Mouse (Mus musculus): ENCODE data around the gene Fgfr2.

Gene Fgfr2

DNA sequence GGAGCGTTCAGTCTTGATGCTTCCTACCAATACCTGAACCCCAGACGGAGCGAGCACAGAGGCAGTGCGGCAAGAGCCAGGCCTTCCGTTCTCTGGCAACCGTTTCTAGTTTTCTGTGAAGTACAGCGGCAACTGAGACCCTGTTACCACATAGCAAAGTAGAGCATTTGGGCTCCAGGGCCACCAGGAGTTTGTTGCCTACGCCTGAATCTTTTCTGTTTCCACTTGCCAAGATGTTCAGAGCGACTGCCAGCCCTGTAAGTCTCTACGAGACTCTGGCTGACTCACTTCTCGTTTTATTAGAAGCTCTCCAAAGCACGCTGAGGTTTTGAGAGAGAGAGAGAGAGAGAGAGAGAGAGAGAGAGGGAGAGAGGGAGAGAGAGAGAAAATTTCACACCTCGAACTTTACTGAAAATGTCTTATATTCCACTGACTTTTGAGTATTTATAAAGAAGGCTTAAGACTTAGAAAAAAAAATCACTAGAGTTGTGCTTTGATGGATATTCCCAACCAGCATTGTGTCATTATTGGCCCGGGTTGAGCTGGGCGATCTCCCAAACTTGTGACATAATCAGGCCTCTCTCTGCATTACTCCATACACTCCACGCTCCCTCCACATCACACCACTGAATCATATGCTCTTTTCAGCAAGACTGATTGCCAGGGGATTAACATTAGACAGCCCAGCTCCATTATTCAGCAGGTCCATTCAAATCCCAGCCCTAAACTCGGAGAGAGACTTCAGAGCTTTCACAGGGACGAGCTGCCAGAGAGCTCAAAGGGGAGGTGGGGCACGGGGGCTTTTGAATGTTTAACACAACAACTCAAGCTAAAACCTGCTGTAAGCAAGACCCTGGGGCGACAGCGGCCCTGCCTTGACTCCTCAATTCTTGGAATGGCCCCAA is 2907.6 kb downstream of the Fgfr2 start:
- DNase-seq, result peak; percentile 39 to 47

DNA sequence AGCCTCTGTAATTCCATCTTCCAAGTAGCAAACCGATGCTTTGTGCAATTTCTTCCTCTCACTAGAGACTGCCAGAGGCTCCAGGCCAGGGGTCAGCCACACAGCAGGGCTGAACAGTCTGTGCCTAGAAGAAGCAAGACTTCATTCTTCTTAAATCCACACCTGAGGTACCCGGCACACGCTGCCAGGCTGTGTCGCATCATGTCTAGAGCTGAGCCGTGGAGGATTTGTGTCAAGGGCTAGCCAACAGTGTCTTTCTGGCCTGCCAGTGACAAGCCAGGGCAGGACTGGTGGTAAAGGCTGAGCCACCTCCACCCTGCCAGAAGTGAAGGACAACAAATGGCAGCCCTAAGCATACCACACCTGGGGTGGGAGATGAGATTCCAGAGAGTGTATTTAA is 2910.0 kb downstream of the Fgfr2 start:
- no peak for DNase-seq

DNA sequence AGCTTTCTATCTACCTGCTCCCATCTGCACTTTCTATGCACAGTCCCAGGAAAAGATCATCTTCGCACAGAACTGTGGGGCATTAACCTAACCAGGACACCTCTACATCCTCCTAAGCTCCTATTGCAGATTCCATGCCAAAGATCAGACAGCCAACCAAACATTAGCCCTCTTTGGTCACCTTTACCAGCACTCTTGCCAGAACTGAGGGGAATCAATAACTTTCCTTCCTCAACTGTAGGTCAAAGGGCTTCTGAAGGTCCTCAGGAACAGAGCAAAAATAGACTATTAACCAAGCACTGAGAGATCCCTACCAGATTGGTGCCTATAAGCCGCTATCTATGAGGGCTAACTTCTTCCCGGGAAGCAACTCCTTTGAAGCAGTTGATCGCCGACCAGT is 2911.7 kb downstream of the Fgfr2 start:
- no peak for DNase-seq

DNA sequence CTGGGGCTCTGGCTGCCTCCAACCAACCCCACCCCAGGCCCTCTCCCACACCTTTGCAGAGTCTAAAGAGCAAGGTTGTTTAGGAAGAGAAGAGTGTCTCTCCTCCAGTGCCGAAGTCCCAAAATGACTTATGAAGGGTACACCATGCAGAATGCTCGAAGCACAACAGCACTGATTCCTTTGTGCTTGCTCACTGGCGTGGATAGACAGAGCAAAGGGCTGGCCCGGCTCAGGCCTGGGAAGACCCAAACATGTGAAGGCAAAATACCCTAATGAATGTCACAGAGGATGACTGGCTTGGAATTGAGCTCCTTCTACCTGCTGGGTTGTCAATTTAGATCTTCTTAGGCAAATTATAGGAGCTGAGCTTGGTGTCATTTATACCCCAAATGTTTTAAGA is 2914.5 kb downstream of the Fgfr2 start:
- DNase-seq, result no peak

DNA sequence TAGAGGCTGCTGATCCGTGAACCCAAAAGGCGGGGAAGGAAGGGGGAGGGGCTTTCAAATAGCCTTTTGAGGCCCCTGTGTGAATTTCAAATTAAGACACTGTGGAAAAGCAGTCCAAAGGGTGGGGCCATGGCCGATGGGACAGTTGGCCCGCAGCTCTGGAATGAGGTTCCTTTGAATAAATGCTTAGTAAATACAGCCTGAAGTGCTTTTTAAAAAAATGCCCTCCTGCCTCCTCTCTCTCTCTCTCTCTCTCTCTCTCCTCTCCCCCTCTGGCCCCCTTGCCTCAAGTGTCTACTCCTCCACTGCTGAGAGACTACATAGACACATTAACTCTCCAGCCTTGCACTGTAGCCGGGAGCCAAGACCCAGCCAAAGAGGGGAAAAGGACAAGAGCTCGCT is 2917.0 kb downstream of the Fgfr2 start:
- no peak for DNase-seq

DNA sequence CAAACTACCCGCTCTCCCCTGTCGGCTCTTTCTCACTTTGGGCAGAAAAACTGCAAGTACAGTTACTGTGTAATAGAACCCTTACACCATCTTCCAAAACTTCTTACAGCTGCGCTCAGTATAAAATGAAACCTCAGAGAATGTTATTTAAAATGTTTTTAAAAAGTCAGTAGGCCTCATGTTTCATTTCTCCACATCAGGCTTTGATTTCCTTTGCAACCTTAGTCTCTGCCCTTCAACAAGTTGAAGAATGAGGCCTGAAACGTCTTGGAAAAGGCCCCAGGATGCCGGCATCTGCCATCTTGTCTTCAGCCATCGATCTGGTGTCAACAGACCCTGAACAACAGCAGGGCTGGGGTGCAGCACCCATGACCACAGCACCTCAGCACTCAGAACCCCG is 2918.0 kb downstream of the Fgfr2 start:
- DNase-seq, result no peak

DNA sequence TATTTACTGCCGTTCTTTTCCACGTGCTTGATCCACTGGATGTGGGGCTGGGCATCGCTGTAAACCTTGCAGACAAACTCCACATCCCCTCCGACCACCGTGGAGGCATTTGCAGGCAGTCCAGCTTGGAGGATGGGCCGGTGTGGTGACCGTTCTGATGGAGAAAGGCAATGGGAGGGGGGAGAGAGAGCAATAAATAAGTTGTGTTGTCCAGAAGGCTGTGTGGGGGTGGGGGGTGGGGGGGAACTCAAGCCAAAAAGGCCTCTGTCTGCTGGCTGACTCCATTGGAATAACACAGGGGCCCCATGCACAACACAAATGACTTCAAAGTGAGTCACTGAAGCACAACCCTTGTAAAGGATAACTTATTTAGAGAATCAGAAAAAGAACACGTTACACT is 2922.1 kb downstream of the Fgfr2 start:
- DNase-seq, result no peak

DNA sequence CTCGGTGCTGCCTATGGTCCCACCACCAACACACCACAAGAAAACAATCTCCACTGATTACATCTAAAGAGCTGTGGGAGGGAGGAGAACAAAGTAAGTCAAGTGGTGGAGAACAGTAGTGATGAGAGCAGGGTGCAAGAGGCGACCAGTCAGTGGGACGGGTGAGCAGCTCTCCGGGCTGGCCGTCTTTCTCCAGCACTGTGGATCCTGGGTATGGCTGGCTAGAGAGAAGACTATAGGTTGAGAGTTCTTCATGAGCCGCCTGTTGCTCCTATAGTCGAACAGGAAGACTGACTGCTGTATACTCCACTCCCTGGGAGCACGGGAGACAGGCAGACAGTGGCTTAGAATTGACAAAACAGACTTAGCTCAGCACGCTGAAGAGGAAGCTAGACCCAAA is 2923.2 kb downstream of the Fgfr2 start:
- no peak for DNase-seq

DNA sequence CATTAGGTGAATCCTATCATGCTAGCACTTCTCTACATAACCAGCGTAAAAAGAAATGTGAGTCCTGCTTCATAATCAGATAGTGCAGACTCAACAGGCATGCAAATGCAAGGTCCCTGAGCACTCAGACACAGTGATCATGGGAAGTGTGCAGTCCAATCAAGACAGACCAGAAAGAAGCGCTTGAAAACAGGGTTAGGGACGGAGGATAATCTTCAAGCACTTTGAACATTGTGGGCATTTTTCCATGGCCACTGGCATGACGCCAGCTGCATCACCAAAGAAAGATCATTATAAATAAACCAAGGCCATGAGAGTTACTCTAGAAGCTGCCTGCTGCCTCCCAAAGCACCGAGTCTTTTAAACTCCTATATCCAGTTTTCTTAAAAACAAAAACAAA is 2923.8 kb downstream of the Fgfr2 start:
- peak in 1 of 2 experiments; percentile 22 for DNase-seq

DNA sequence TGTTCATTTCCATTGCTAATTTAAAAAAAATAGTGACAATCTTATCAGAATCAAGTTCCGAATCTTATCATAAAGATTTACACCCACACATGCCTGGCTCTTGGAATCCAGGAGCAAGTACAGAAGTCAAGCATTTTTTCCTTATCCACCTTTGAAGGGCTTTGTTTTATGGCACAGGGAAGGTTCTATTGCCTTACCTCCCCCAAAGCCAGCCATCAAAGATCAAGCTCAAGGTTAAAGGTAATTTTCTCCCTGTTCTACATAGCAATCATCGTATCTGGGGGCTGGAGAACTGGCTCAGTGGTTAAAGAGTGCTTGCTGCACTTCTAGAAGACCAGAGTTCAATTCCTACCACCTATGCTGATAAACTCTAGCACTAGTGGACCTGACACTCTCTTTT is 2928.1 kb downstream of the Fgfr2 start:
- DNase-seq, result no peak

DNA sequence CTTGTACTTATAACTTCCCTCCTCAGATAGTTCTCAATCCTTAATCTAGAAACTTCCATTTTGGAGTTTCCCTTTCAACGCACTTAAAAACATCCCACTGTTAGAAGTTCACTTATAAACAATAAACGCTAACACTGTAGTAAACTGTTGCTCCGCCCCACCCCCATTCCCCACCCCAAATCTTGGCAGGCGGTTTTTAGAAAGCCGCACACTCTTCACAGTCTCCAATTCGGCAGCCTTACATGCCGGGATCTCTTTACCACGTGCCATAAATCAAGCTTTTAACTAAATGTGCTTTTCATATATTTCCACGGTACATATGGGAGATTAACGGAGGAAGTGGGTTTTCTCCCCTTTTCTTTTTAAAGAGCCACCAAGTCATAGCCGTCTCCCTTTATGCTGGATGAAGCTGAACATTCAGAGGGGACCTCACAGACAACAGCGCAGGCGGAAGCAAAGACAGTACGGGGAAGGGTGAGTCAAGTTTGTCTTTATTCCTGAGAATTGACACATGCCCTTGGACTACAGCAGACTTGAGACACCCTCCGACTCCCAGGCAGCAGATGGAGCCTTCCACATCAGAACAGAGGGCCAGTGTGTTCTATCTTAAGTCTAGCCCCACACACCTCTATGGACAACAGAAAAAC is 2932.7 kb downstream of the Fgfr2 start:
- no peak for DNase-seq

DNA sequence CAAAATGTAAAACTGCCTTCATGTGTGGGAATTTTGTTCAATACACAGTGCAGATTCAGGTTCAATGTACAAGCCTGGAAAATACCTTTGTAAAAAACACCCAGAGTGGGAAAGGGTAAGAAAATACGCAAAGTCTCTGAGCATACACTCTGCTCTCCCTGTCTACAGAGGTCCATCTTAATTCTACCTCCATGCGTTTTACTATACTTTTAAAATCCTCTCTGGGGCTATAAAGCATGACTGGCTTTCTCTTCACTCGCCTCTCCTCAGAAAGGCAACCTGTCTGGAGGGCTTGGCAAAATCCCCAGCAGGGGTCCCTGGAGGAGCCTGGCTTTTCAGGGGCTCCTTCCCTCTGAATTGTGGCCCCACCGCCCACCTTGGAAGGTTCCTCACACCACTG is 2933.2 kb downstream of the Fgfr2 start:
- no peak for DNase-seq

DNA sequence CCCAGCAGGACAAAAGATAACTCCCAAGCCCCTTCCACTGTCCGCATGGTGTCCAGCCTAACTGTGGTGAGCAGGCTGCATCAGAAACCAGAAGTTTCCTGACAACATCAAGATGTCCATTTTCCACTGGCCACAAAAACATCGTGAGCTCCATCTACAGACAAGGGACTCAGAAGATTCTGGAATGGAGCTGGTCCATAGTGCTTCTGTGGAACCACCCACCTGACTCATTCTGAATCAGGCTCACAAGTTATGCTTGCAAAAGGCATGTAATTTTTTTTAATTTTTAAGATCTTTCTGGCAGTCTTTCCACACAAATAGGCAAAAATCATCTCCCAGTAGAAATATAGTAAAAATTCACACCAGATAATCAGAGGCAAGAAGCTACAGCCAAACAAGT is 2935.0 kb downstream of the Fgfr2 start:
- DNase-seq, result no peak

DNA sequence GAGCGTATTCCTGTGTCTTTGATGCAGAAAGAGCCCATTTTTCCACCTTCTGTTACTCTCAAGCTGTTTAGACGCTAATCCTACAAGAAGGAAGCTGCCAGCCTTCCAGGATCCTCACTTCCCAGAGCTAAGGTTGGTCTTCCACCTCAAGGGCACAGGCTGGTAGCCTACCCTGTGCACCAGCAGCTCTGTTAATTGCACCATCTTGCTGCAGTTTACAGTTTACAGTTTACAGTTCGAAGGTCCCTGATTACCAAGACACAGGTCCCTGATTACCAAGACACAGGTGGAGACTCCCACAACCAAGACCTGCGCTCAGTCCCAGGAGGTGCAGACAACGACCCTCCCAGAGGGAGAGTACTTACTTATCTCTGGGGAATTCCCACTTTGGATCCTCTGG is 2938.3 kb downstream of the Fgfr2 start:
- DNase-seq, result no peak

DNA sequence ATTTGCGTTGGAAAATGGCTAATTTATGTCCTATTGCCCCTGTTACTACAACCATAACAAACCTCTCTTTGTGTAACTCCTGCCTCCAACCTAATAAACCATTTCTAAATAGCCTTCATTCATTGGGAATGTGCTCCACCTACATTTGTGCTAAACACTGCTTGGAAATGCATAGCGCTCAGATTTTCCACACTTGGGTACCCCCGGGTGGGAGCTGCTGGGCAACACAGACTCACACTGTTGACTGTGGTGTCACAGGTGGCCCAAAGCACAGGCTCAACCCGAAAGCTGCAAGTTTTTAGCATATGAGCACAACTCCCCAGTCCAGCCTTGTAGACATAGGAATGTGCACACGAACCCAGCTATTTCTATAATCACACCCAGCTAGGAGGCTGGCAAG is 2939.2 kb downstream of the Fgfr2 start:
- no peak for DNase-seq

DNA sequence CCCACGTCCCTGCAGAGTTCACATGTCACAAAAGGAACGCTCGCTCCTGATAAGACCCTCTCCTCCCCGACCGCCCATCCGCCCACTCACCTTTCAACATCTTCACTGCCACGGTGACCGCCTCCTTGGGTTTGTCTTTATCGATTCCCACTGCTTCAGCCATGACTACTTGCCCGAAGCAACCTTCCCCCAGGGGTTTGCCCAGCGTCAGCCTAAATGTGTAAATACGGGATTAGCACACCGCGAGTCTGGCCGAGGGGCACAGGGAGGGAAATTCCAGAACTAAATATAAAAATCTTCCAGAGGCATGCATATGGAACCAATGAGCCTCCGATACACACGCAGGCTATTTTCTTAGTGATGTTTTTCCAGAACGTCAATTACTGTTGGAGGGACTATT is 2940.6 kb downstream of the Fgfr2 start:
- no peak for DNase-seq

DNA sequence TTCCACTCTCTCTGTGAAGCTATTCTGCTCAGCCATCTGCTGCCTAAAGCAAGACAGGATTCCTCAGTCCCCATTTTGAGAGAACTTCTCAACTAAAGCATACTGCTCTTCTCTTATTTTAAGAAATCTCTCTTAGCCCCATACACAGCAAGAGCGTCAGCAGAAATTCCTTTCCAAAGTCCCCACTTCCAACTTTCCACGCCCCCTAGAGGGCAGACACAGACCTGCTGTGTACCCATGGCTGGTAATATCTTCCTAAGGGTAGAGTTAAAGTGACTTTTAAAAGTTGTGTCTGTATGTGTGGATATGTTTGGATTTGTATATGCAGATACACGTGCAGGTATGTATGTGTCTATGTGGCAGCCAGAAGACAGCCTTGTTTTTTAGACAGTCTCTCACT is 2944.2 kb downstream of the Fgfr2 start:
- peak in 1 of 2 experiments; percentile 11 for DNase-seq

DNA sequence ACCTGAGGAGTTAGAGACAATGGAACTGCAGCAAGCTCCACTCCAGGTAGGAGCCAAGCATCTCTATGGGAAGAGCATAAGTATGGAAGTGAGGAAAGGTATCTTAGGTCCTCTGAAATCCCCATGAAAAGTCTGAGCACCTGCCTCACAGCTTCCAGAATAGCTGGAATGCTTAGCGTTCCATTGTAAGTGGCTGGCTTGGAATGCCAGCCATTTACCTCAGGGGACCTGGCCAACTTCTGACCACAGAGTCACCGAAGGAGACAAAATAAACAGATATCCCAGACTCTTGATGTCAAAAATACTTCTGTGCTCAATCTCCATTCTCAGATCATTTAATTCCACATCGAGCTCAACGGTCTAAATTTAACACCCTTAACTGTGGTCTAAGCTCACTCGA is 2946.1 kb downstream of the Fgfr2 start:
- DNase-seq, result no peak

DNA sequence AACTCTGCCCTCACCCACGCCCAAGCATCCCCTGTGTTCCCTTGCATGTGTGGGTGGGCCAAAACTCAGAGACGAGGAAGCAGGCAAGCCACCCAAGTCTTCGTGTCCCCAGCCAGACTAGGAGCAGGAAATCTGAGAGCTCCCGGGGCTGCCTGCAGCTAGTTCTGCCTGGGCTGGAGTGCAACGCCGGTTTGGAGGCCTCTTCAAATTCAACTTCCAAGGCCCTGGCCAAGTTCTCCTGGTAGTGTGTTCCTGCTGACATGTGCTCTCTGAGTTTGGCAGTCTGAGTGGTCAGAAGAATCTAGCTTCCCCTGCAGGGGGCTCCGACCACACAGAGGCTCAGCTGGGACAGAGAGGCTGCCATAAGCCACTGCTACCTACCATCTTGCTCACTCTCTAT is 2948.6 kb downstream of the Fgfr2 start:
- DNase-seq, result peak; percentile 7 to 12

DNA sequence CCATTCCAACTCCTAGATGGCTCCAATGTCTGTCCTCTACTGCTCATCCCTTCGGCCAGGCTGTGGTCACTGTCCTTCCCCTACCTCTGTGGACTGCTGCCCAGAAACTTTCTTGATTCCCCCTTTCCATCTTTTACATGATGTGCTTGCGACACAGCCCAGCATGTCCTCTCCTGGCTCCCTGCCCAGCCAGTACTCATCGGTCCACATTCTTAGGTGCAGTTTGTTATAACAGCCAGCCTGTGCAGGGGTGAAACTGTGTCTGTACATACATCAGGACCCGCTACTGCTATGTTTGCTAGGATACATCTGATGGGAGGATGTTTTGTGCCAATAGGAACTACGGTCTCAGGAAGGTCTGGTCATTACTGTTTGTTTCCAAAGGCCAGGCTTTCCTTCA is 2949.2 kb downstream of the Fgfr2 start:
- peak; percentile 9 to 18 for DNase-seq

DNA sequence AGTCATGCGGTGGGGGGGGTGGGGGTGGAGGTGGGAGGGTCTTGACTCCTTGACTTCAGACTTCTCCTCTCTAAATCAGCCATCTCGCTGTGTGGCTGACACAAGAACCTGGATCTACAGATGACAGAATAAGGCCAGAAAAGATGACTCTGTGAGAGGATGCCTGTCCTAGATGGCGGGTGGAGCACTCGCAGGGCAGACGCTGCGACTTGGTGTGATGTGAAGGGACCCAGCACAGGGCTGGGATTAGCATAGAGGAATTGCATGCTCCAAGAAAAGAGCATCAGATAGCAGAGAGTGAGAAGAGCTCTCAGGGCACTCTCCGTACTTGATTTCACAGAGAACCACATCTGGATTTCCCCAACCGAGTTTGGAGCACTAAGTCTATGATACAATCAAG is 2953.0 kb downstream of the Fgfr2 start:
- no peak for DNase-seq

DNA sequence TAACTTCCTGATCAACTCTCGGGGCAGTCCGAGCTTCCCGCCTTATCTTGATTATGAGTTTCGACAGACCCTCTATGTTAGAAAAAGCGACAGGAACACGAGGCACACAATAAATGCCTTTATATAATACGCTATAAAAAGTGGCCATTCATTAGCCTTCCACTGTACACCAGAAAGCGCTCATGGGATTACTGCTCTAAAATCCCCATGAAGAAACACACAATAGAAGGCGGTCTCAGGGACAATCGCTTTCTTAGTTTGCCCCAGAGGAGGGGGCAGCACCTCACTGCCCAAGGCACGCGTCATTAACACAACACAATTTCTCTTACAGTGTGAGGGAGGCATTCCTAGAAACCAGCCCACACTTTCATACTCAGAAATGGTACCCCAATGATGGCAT is 2954.9 kb downstream of the Fgfr2 start:
- no peak for DNase-seq

DNA sequence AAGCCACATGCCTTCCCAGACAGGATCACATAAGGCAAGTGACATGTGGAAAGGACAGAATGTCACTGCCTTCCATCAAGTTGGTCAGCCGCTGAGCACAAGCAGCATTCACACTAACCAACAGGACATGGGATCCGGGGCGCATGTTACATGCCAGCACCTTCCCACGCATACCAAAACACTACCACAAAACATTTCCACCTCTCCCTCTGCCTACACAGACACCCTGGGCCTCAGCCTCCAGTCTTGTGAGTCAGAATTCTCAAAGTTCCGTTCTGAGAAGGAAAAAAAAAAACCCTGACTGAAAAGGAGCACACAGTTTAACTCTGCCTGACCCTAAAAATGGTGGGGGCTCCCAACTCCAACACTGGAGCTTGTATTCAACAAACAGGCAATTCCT is 2955.9 kb downstream of the Fgfr2 start:
- DNase-seq, result no peak

DNA sequence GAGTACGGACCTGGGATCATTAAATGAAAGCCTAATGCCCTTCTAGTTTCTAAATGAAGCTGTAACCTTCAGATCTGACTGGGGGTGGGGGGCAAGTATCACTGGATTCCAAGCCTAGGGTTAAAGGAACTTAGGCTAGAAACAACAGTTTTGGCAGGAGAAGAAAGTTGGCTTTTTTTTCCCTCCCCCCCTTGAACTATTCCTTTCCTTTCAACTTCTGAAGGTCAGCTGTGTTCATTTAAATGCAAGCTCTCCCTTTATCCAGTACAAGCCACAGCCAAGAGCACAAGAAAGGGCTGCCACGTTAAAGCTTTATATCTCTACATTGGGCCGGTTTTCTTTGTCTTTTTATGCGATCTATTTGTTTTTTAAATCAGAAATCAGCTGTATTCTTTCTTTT is 2957.0 kb downstream of the Fgfr2 start:
- DNase-seq, result no peak

DNA sequence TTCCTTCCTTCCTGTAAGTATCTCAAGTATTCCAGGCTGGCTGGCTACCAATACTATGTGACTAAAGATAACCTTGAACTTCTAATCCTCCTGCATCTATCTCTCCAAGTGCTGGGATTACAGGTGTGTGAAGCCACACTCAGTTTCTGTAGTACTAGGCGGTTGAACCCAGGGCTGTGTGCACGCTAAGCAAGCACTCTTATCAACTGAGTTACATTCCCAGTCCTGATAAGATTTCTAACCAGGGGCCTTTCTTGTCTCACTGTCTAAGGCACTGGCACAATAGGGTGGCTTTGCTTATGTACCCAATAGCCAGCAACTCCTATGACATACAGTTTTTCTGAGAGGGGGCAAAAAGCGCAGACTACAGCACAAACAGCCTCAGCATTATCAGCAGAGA is 2957.7 kb downstream of the Fgfr2 start:
- DNase-seq, result no peak
